In the genomic region with DNA sequence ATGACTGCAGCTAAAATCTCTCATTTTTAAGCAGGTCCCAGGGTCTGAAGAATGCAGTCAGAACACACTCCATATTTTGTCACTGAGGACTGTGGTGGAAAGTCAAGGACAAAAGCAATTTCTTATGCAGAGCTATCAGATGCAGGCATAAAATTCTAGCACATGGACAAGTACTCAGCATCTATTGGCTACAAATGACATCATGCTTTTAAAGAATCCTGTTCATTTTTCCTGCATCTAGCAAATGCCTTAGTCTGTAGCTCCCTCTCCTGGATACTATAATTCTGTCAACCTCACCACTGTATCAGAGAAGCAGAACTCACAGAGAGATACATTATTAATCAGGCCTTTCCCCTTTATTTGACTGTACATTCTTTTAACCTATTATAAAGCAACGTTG, we compare ENCODE assay signal across 1 mouse cellular context.
TF ChIP-seq lines count a peak whose summit lies in the region.

No protein-coding gene starts in this region.

TF ChIP-seq in CH12.LX, 34 proteins besides CTCF, POLR2A, EP300 and RAD21 (continued from another document):
- TF ChIP-seq MAZ (IDR thresholded peaks at IDR 0.05; ENCODE audit: low read depth, low read length) (0 out of 2 replicates have a peak, but pooled peaks have one; percentile 24), BHLHE40 (IDR thresholded peaks at IDR 0.05; ENCODE audit: low read depth, low read length) (peak; percentile 25; the same call in 1 of the 2 replicates), TCF12 (IDR thresholded peaks at IDR 0.05; ENCODE audit: low read depth, low read length) (no peak), GABPA (IDR thresholded peaks at IDR 0.05; ENCODE audit: insufficient replicate concordance, low read depth, low read length) (no peak), JUND (conservative IDR thresholded peaks at IDR 0.05; ENCODE audit: low read depth, low read length) (peak; percentile 99), MYC (IDR thresholded peaks at IDR 0.05; ENCODE audit: low read depth, low read length) (peak; percentile 95), UBTF (IDR thresholded peaks at IDR 0.05; ENCODE audit: low read depth, low read length) (no peak), NRF1 (IDR thresholded peaks at IDR 0.05; ENCODE audit: low read depth, low read length) (no peak), MAFK (IDR thresholded peaks at IDR 0.05; ENCODE audit: insufficient replicate concordance, low read length) (peak; percentile 36; the same call in 1 of the 2 replicates), JUN (IDR thresholded peaks at IDR 0.05; ENCODE audit: insufficient read depth, low read depth, low read length) (peak; percentile 100), MXI1 (IDR thresholded peaks at IDR 0.05; ENCODE audit: low read depth, low read length) (peak; percentile 69; the same call in 1 of the 2 replicates), USF2 (conservative IDR thresholded peaks at IDR 0.05; ENCODE audit: low read depth, low read length) (no peak; the same call in 1 of the 2 replicates), ZMIZ1 (IDR thresholded peaks at IDR 0.05; ENCODE audit: low read depth, low read length) (no peak)
TF ChIP-seq in CH12.LX: peak in this region for 17.
